Mouse (Mus musculus) intestine, embryonic 16.5 days (tissue): ENCODE results near the gene AC141477.1. TPM values are rescaled to one million over a fixed set of nuclear protein-coding genes. Genes with fewer than 3 reads are reported as not detected.

ENCODE experiments used
- ATAC-seq: fragments of 200-750 bp; cut with Nextera tagmentation; 2 replicates; pipeline ENCODE4 v1.8.0; 2017; ENCODE audit warnings: moderate TSS enrichment, moderate library complexity
- H3K27ac ChIP-seq: fragments of 300-500 bp; sonication (generic); 2 replicates; pipeline ENCODE4 v1.5.1; 2014; ENCODE audit warnings: mild to moderate bottlenecking, low read length
- H3K27me3 ChIP-seq: fragments of 300-500 bp; sonication (generic); replicated peaks from 2 replicates; pipeline ENCODE4 v1.6.1; 2014; ENCODE audit warnings: low read length, control low read depth, mixed read lengths; ENCODE audit not compliant: control insufficient read depth, insufficient read depth
- H3K36me3 ChIP-seq: fragments of 300-500 bp; sonication (generic); 2 replicates; pipeline ENCODE4 v1.6.1; 2014; ENCODE audit warnings: low read length, control low read depth; ENCODE audit not compliant: control insufficient read depth, insufficient read depth
- H3K4me1 ChIP-seq: fragments of 300-500 bp; sonication (generic); 2 replicates; pipeline ENCODE4 v1.6.1; 2014; ENCODE audit warnings: low read length, control low read depth, mixed read lengths; ENCODE audit not compliant: control insufficient read depth, insufficient read depth
- H3K4me2 ChIP-seq: fragments of 300-500 bp; sonication (generic); 2 replicates; pipeline ENCODE4 v1.6.1; 2014; ENCODE audit warnings: low read depth, low read length, control low read depth
- H3K4me3 ChIP-seq: fragments of 300-500 bp; sonication (generic); 2 replicates; pipeline ENCODE4 v1.5.1; 2014; ENCODE audit warnings: mild to moderate bottlenecking, low read length
- H3K9ac ChIP-seq: fragments of 300-500 bp; sonication (generic); 2 replicates; pipeline ENCODE4 v1.6.1; 2014; ENCODE audit warnings: low read depth, low read length
- H3K9me3 ChIP-seq: fragments of 300-500 bp; sonication (generic); 2 replicates; pipeline ENCODE4 v1.6.1; 2016; ENCODE audit warnings: low read length, control low read depth; ENCODE audit not compliant: control insufficient read depth
- WGBS: fragments of 180-500 bp; shearing (Covaris S2); extraction: QIAGEN DNeasy Blood & Tissue Kit; methylation state at CpG from one replicate; pipeline ENCODE4 v1.1.7; 2014; 5-methylcytosine and 5-hydroxymethylcytosine counted together
- polyA plus RNA-seq: library from polyadenylated mRNA; unstranded; fragments of >200 nt; fragmentation: Nextera tagmentation; extraction: Ambion mirVana; gene quantifications from 2 replicates; pipeline ENCODE4 v1.2.1, GENCODE M21; 2015

Gene AC141477.1
- polyA plus RNA-seq, 1 experiment from 2014 or later, result not detected

DNA sequence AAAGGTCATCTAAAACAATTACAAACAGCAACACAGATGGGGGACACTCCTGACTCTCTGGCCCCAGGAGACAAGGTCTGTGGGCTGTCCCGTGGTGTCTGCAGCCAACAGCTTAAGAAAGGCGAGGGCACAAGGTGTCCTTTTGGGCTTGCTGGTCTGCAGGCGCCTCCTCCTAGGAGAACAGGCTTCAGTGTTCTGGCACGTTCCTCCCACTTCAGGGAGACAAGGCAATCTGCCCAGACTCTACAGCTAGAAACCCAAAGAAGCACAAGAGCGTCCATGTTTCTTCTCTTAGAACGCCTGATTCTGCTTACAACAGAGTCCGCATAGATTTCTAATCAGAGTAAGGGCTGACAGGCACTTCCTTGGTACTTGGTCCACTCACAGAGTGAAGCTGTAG lies 22.1 kb upstream of the AC141477.1 start:
- Histone ChIP-seq H3K4me2 (no peak overlapping the region), H3K27me3 (no peaks in the 10 kb centered on the region), H3K9me3 (0 out of 2 replicates have a peak, but pooled peaks cover 11% of the 10 kb centered on the region), H3K36me3 (no peaks in the 10 kb centered on the region), H3K27ac (no peak overlapping the region), H3K4me3 (no peak overlapping the region), H3K9ac (no peak overlapping the region), H3K4me1 (no peaks in the 10 kb centered on the region)
- 92% methylated on average over 7 of the region's 7 CpGs for WGBS
- no peak for ATAC-seq

DNA sequence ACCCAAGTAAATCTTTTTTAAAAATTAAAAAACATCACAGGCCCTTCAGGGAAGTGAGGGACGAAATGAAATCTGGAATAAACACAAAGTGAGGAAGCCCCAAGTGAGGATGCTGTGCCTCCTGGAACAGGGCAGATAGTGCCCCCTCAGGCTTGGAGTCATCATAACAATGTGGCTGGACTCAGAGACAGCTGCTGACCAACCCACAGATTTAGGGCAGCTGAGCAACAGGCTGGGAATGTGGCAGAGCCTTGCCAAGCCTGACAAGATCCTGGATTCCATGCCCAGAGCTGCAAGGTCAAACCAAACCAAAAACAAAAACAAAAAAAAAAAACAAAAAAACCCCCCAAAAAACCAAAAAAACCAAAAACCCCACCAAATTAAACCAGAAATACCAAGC lies 21.0 kb upstream of the AC141477.1 start:
- 0 out of 2 replicates have a peak, but pooled peaks cover 11% of the 10 kb centered on the region for H3K9me3 ChIP-seq
- H3K36me3 ChIP-seq, result no peaks in the 10 kb centered on the region
- no peak overlapping the region for H3K9ac ChIP-seq
- no peaks in the 10 kb centered on the region for H3K4me1 ChIP-seq
- H3K27me3 ChIP-seq, result no peaks in the 10 kb centered on the region
- no peak overlapping the region for H3K4me3 ChIP-seq
- H3K27ac ChIP-seq, result no peak overlapping the region
- ATAC-seq, result no peak
- WGBS, result 94% methylated on average over 1 of the region's 1 CpGs
- no peak overlapping the region for H3K4me2 ChIP-seq

- Histone ChIP-seq H3K9ac (no peak overlapping the region), H3K27ac (no peak overlapping the region), H3K4me2 (no peak overlapping the region), H3K4me3 (no peak overlapping the region), H3K9me3 (0 out of 2 replicates have a peak, but pooled peaks cover 7% of the 10 kb centered on the region), H3K36me3 (no peaks in the 10 kb centered on the region), H3K27me3 (no peaks in the 10 kb centered on the region), H3K4me1 (no peaks in the 10 kb centered on the region)
- no peak for ATAC-seq
- WGBS, result 60% methylated on average over 5 of the region's 5 CpGs
Measured at GRCm38 (mm10) chr10:76455289-76455688, 15.0 kb upstream of the AC141477.1 start.

DNA sequence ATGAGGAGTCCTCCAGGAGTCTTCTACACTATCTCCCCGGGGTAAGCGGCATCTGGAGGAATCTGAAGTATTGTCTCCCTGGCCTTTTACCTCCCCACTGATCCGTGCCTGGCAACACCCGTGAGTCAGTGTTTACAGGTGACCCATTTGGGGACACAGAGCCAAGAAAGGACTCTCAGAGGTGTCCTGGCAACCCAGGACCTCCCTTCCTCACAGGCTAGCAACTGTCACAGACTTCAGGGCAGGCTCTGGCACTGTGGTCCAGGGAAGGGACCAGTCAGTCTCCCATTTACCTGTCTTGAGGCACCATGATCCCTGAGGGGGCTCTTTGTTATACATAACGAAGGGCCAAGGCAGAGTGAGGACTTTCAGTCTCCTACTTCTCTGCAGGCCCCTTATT lies 8.6 kb upstream of the AC141477.1 start, which contains the start of gene 2610028H24Rik:
Gene 2610028H24Rik (plus strand): TSS at position 231 of the 400 bp plus-strand sequence.
- Histone ChIP-seq H3K4me3 (no peak within 1 kb of the TSS), H3K27ac (no peak within 1 kb of the TSS), H3K4me1 (peaks cover 5% of the 10 kb centered on the region), H3K9ac (no peak within 1 kb of the TSS), H3K36me3 (no peaks in the 10 kb centered on the region), H3K9me3 (no peaks in the 10 kb centered on the region), H3K4me2 (no peak within 1 kb of the TSS), H3K27me3 (no peaks in the 10 kb centered on the region)
- ATAC-seq, result no peak
- WGBS, result 63% methylated on average over 5 of the region's 5 CpGs

DNA sequence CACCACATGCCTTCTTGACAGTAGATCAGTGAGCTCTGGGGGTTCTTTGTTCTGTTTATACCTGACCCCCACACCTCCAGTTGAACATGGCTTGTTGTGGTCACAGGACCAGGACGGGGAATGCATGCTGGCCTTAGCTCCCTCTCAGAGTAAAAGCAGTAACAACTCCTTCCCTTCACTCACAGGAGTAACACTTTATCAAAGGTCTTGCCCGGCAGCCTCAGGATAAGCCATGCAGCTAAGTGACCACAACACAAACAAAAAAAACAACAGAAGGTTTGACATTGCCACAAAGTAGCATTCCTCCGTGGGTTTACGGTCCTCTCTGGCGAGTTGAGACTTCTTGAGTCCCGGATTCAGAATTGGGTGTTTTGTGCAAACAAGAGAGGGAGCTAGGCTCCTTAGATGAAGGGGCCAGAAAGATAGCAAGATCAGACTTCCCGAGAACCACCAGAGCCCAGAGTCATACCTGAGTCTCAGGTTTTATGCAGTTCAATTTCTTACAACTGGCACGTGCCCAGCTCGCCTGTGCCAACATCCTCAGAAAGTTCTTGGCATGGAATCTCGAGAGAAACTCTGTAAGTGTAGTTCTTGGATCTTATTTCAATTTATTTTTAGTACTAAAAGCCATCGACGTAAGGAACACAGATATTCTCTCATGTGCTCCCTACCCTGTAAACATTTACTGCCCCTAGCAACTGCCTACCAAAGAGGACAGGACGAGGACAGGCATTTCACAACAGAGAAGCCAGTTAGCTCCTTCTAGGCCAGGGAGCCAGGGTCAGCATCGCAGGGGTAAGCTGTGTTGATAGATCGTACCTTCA lies 7.4 kb upstream of the AC141477.1 start:
- Histone ChIP-seq H3K4me2 (no peak overlapping the region), H3K4me3 (no peak overlapping the region), H3K36me3 (no peaks in the 10 kb centered on the region), H3K9me3 (no peaks in the 10 kb centered on the region), H3K27me3 (no peaks in the 10 kb centered on the region), H3K9ac (no peak overlapping the region), H3K4me1 (peaks cover 10% of the 10 kb centered on the region), H3K27ac (no peak overlapping the region)
- ATAC-seq, result no peak
- WGBS, result 75% methylated on average over 15 of the region's 15 CpGs

- H3K27ac ChIP-seq, result peak overlapping the region; percentile 28
- peaks cover 13% of the 10 kb centered on the region for H3K4me1 ChIP-seq
- H3K9ac ChIP-seq, result no peak overlapping the region
- no peaks in the 10 kb centered on the region for H3K36me3 ChIP-seq
- 65% methylated on average over 4 of the region's 4 CpGs for WGBS
- no peaks in the 10 kb centered on the region for H3K27me3 ChIP-seq
- H3K4me3 ChIP-seq, result no peak overlapping the region
- H3K4me2 ChIP-seq, result no peak overlapping the region
- 0 out of 2 replicates have a peak, but pooled peaks have one; percentile 12 for ATAC-seq
- no peaks in the 10 kb centered on the region for H3K9me3 ChIP-seq
Measured at GRCm38 (mm10) chr10:76445996-76446681, 5.9 kb upstream of the AC141477.1 start.

DNA sequence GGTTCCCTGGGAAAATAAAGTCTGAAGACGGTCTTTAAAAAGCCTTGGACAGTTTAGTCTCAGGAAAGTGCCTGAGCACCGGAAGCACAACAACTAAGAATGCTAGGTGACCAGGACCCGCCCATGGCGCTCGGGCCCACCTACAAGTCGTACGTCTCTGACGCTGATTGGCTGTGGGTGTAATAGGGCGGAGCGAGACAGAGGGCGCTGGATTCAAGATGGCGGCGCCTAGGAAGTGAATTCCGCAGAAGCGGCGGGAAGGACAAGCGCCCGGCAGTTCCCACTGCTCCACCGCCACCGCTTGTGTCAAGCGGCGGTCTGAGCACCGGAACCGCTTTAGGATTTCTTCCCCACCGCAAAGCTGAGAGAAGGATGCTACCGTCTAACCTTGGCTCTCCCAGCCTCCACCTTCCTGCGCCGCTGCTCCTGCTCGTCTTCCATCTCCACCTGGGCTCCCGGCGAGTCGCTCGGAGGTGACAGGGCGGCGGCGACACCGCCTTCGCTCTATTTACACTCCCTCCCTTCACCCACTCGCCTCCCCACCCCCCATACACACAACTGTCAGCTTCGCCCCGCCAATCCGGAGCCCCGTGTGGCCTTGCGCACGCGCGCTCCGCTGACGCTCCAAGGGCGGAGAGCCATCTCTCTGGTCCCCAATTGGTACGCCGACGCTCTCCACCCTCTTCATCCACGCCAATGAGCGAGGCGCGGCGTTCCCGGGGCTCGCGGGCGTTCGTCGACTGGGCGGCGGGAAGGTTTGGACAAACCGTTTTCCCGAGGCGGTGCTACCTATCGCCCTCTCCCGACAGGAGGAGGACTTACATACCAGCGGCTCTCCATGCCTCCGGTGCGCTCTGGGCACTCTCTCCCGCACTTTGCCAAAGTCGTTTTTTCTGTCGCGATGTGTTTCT lies 2.2 kb upstream of the AC141477.1 start, which contains the start of gene Pcnt:
Gene Pcnt (minus strand): TSS at position 609 of the 911 bp plus-strand sequence.
- Histone ChIP-seq H3K4me3 (peak within 1 kb of the TSS; percentile 87), H3K9ac (peak within 1 kb of the TSS; percentile 85), H3K27ac (peak within 1 kb of the TSS; percentile 98), H3K27me3 (no peaks in the 10 kb centered on the region), H3K4me1 (peaks cover 13% of the 10 kb centered on the region), H3K36me3 (0 out of 2 replicates have a peak, but pooled peaks cover 4% of the 10 kb centered on the region), H3K4me2 (peak within 1 kb of the TSS; percentile 86), H3K9me3 (no peaks in the 10 kb centered on the region)
- ATAC-seq, result peak; percentile 99
- WGBS, result under 1% methylated on average over 78 of the region's 78 CpGs

DNA sequence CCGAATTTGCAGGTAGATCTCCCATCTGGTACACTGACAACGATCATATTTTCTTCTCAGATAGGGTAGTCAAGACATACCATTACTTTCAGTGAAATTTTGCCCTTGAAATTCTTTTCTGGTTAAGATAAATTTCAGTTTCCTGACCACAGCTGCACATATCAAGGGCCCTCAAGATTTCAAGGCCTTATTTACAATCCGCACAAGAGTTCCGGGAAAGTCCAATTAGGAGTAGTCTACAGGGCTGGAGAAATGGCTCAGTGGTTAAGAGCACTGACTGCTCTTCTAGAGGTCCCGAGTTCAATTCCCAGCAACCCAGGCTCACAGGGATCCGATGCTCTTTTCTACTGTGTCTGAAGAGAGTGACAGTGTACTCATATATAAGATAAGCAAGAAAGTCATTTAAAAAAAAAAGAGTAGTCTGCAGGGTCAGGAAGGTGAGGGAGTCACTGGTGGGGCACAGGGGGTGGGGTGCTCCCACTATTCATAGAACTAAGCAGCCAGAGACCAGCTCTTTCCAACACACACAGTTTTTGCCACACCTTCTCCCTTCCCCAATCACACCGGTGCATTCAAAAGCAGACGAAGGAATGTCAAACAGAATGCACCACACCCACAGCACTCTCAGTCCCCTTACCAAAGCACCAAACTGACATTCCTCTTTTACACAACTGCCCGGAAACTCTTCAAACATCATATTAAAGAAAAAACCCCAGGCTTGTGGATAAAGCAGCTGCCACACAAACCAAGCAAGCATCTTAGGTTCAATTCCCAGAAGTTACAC lies 945 bp downstream of the AC141477.1 start:
- 83% methylated on average over 9 of the region's 9 CpGs for WGBS
- no peak overlapping the region for H3K4me2 ChIP-seq
- H3K4me3 ChIP-seq, result no peak overlapping the region
- no peaks in the 10 kb centered on the region for H3K27me3 ChIP-seq
- ATAC-seq, result no peak
- peaks cover 8% of the 10 kb centered on the region; the same call in 1 of the 2 replicates for H3K4me1 ChIP-seq
- H3K27ac ChIP-seq, result no peak overlapping the region
- H3K9ac ChIP-seq, result no peak overlapping the region
- peaks cover 9% of the 10 kb centered on the region for H3K36me3 ChIP-seq
- H3K9me3 ChIP-seq, result no peaks in the 10 kb centered on the region
